Mouse (Mus musculus): ENCODE data around the gene Tnfrsf25. TPM values are rescaled to one million over a fixed set of nuclear protein-coding genes. Genes with fewer than 3 reads are reported as not detected.

The Tnfrsf25 gene
- polyA plus RNA-seq, 1 experiment from 2014 or later: 0.83 TPM

- TF ChIP-seq CTCF (IDR thresholded peaks at IDR 0.05; ENCODE audit: low read depth): no peak
Measured at GRCm38 (mm10) chr4:152151966-152152544, 36.3 kb downstream of the Tnfrsf25 start, which contains the start of gene Espn. Gene Espn (minus strand): TSS chr4:152152371.

GRCm38 (mm10) chr4:152153771-152154177 is 38.0 kb downstream of the Tnfrsf25 start:
- H3K9ac ChIP-seq (ENCODE audit: low read depth, low read length): no peak overlapping the region
- H3K9me3 ChIP-seq (replicated peaks; ENCODE audit: low read length): no peaks in the 10 kb centered on the region
- H3K27me3 ChIP-seq (ENCODE audit: insufficient read depth, low read length): peaks cover 24% of the 10 kb centered on the region
- no peaks in the 10 kb centered on the region for H3K36me3 ChIP-seq (ENCODE audit: insufficient read depth, low read length)
- TF ChIP-seq CTCF (IDR thresholded peaks at IDR 0.05; ENCODE audit: low read depth): peak; percentile 89
- H3K4me2 ChIP-seq (ENCODE audit: low read length): peak overlapping the region; percentile 51
- 1% methylated on average over 23 of the region's 23 CpGs for WGBS
- H3K4me3 ChIP-seq (replicated peaks; ENCODE audit: low read depth, low read length): no peak overlapping the region
- DNase-seq (ENCODE audit: low spot score) (peak; percentile 87), ATAC-seq (replicated peaks; ENCODE audit: low FRiP score, low read depth) (peak; percentile 34)
- H3K4me1 ChIP-seq (replicated peaks; ENCODE audit: insufficient read depth, low read length): peaks cover 14% of the 10 kb centered on the region; the same call in 1 of the 2 replicates
- no peak overlapping the region for H3K27ac ChIP-seq

More at GRCm38 (mm10) chr4:152151966-152152544, 36.3 kb downstream of the Tnfrsf25 start, which contains the start of gene Espn:
- Histone ChIP-seq H3K27me3 (ENCODE audit: insufficient read depth, low read length) (peaks cover 7% of the 10 kb centered on the region; the same call in 1 of the 2 replicates), H3K36me3 (ENCODE audit: insufficient read depth, low read length) (no peaks in the 10 kb centered on the region), H3K4me3 (replicated peaks; ENCODE audit: low read depth, low read length) (peak within 1 kb of the TSS; percentile 39), H3K4me1 (replicated peaks; ENCODE audit: insufficient read depth, low read length) (peaks cover 8% of the 10 kb centered on the region; the same call in 1 of the 2 replicates), H3K4me2 (ENCODE audit: low read length) (peak within 1 kb of the TSS; percentile 73), H3K27ac (no peak within 1 kb of the TSS), H3K9ac (ENCODE audit: low read depth, low read length) (peak within 1 kb of the TSS; percentile 48), H3K9me3 (replicated peaks; ENCODE audit: low read length) (no peaks in the 10 kb centered on the region)
- WGBS: under 1% methylated on average over 51 of the region's 57 CpGs
- peak; percentile 74 for DNase-seq (ENCODE audit: low spot score)
- peak; percentile 78 for ATAC-seq (replicated peaks; ENCODE audit: low FRiP score, low read depth)

- Histone ChIP-seq H3K4me2 (ENCODE audit: low read length) (no peak overlapping the region), H3K4me3 (replicated peaks; ENCODE audit: low read depth, low read length) (no peak overlapping the region), H3K36me3 (ENCODE audit: insufficient read depth, low read length) (no peaks in the 10 kb centered on the region), H3K4me1 (replicated peaks; ENCODE audit: insufficient read depth, low read length) (peaks cover 18% of the 10 kb centered on the region), H3K27me3 (ENCODE audit: insufficient read depth, low read length) (peaks cover 35% of the 10 kb centered on the region), H3K9me3 (replicated peaks; ENCODE audit: low read length) (no peaks in the 10 kb centered on the region), H3K9ac (ENCODE audit: low read depth, low read length) (no peak overlapping the region), H3K27ac (no peak overlapping the region)
- DNase-seq (ENCODE audit: low spot score) (no peak), ATAC-seq (replicated peaks; ENCODE audit: low FRiP score, low read depth) (no peak)
- WGBS: 57% methylated on average over 4 of the region's 4 CpGs
- TF ChIP-seq CTCF (IDR thresholded peaks at IDR 0.05; ENCODE audit: low read depth): peak; percentile 39; the same call in 1 of the 2 replicates
Measured at GRCm38 (mm10) chr4:152155019-152155418, 39.3 kb downstream of the Tnfrsf25 start.

DNA sequence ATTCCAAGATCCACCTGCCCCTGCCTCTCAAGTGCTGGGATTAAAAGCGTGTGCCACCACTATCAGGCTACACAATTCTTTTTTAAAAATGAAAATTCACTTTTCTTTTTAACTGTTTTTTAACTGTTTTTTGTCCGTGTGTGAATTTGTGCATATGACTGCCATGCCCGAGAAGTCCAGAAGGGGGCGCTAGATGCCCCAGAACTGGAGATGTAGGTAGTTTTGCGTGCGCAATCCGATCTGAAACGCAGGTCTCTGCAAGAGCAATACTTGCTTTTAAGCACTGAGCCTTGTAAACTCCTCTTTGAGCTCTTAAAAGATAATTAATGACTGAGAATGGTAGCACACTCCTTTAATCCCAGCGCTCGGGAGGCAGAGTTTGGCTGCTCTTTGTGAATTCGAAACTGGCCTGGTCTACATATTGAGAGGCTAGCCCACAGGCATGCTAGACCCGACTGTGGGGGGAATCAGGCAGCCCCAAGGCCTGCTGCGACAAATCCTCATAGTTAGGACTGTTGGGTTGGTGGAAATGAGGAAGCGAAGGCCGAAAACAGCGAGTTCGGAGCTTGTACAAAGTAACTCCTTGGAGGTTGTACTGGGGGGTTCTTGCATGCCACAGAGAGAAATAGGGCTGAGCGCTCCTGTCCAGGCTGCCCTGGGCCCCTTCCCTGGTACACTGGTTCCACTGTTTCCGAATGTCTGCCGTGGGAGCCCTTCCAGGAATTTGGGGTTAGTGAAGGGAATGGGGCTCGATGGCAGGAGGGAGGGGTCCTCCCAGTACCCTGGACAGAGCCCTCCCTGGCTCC is 42.2 kb downstream of the Tnfrsf25 start:
- Histone ChIP-seq H3K36me3 (ENCODE audit: insufficient read depth, low read length) (no peaks in the 10 kb centered on the region), H3K27me3 (ENCODE audit: insufficient read depth, low read length) (peaks cover 43% of the 10 kb centered on the region), H3K9ac (ENCODE audit: low read depth, low read length) (no peak overlapping the region; the same call in 1 of the 2 replicates), H3K9me3 (replicated peaks; ENCODE audit: low read length) (no peaks in the 10 kb centered on the region), H3K4me2 (ENCODE audit: low read length) (peak overlapping the region; percentile 46), H3K4me3 (replicated peaks; ENCODE audit: low read depth, low read length) (peak overlapping the region; percentile 20; the same call in 1 of the 2 replicates), H3K4me1 (replicated peaks; ENCODE audit: insufficient read depth, low read length) (peaks cover 14% of the 10 kb centered on the region), H3K27ac (no peak overlapping the region)
- DNase-seq (ENCODE audit: low spot score) (peak; percentile 33), ATAC-seq (replicated peaks; ENCODE audit: low FRiP score, low read depth) (no peak)
- whole genome bisulfite sequencing: 12% methylated on average over 21 of the region's 21 CpGs
- peak; percentile 72 for TF ChIP-seq CTCF (IDR thresholded peaks at IDR 0.05; ENCODE audit: low read depth)

- Histone ChIP-seq H3K4me3 (replicated peaks; ENCODE audit: low read depth, low read length) (peak within 1 kb of the TSS; percentile 20; the same call in 1 of the 2 replicates), H3K27ac (no peak within 1 kb of the TSS), H3K36me3 (ENCODE audit: insufficient read depth, low read length) (no peaks in the 10 kb centered on the region), H3K9ac (ENCODE audit: low read depth, low read length) (peak within 1 kb of the TSS; percentile 42; the same call in 1 of the 2 replicates), H3K27me3 (ENCODE audit: insufficient read depth, low read length) (peaks cover 43% of the 10 kb centered on the region), H3K4me2 (ENCODE audit: low read length) (peak within 1 kb of the TSS; percentile 46), H3K4me1 (replicated peaks; ENCODE audit: insufficient read depth, low read length) (peaks cover 14% of the 10 kb centered on the region), H3K9me3 (replicated peaks; ENCODE audit: low read length) (no peaks in the 10 kb centered on the region)
- TF ChIP-seq CTCF (IDR thresholded peaks at IDR 0.05; ENCODE audit: low read depth): no peak
- DNase-seq (ENCODE audit: low spot score) (no peak), ATAC-seq (replicated peaks; ENCODE audit: low FRiP score, low read depth) (no peak)
- WGBS: 2% methylated on average over 35 of the region's 35 CpGs
Measured at GRCm38 (mm10) chr4:152158585-152159284, 43.0 kb downstream of the Tnfrsf25 start, which contains the start of gene Hes2. Gene Hes2 (plus strand): TSS chr4:152158867.

DNA sequence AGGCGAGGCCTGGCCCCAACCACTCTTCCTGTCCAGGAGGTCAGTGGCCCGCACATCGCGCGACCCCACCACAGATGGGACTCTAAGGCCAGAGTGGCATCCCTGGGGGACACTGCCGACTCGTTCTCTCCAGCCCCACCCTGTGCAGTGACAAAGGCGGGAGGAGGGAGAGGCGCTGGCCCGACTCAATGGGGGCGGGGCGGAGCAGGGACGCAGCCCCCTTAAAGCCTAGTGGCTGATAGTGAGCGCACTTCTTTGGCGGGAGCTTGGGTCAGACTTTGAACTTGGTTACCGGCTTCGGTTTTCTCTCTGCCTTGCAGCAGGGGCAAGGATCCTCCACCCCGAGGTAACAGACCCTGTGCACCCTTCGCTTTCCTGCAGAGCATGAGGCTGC is 43.5 kb downstream of the Tnfrsf25 start:
- 2% methylated on average over 19 of the region's 19 CpGs for WGBS
- no peak for DNase-seq (ENCODE audit: low spot score)

More for the DNA sequence above, 43.5 kb downstream of the Tnfrsf25 start:
- peaks cover 43% of the 10 kb centered on the region for H3K27me3 ChIP-seq (ENCODE audit: insufficient read depth, low read length)
- no peak overlapping the region for H3K27ac ChIP-seq
- no peaks in the 10 kb centered on the region for H3K9me3 ChIP-seq (replicated peaks; ENCODE audit: low read length)
- peak overlapping the region; percentile 46 for H3K4me2 ChIP-seq (ENCODE audit: low read length)
- TF ChIP-seq CTCF (IDR thresholded peaks at IDR 0.05; ENCODE audit: low read depth): no peak
- no peaks in the 10 kb centered on the region for H3K36me3 ChIP-seq (ENCODE audit: insufficient read depth, low read length)
- H3K4me3 ChIP-seq (replicated peaks; ENCODE audit: low read depth, low read length): peak overlapping the region; percentile 13; the same call in 1 of the 2 replicates
- H3K4me1 ChIP-seq (replicated peaks; ENCODE audit: insufficient read depth, low read length): peaks cover 11% of the 10 kb centered on the region
- ATAC-seq (replicated peaks; ENCODE audit: low FRiP score, low read depth): no peak
- H3K9ac ChIP-seq (ENCODE audit: low read depth, low read length): no peak overlapping the region
